Mouse (Mus musculus): ENCODE measurements around the gene Kif23.

DNA sequence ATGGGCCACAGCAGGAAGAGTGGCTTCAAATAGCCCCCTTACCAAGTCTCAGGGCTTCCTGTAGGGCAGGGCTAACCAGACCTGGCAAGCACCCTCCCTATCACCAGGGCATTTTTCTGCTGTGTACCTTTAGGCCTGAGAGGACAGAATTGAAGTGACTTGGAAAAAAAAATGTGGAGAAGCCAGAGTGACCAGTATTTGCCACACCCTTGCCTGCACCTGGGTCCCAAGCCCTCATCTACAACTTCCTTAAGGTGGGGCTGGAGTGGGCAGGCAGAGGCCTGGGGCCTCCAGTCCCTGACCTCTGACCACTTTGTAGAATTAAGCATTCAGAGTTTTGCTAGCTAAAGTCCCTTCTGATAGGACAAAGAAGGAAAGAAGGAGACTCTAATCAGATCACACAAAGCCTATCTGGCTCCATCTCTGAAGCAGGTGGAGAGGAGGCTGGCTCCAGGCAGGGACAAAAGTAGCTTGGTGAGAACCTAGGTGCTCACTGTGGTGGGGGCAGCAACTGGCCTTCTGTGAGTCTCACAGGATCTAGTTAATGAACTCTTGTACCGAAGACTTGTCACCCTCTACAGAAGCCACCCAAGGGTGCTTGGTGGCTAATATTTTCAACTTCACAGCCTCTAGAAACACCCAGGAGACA, 13.5 kb upstream of the Kif23 start:
- no peak for TF ChIP-seq CTCF (conservative IDR thresholded peaks at IDR 0.05; ENCODE audit: low read length)
- no peak for TF ChIP-seq NANOG (IDR thresholded peaks at IDR 0.05; ENCODE audit: borderline replicate concordance, low read length)
- no peak for TF ChIP-seq POU5F1 (IDR thresholded peaks at IDR 0.05; ENCODE audit: borderline replicate concordance, low read length)
